Comparison of ENCODE assay signal across 9 mouse cellular contexts in the genomic region with DNA sequence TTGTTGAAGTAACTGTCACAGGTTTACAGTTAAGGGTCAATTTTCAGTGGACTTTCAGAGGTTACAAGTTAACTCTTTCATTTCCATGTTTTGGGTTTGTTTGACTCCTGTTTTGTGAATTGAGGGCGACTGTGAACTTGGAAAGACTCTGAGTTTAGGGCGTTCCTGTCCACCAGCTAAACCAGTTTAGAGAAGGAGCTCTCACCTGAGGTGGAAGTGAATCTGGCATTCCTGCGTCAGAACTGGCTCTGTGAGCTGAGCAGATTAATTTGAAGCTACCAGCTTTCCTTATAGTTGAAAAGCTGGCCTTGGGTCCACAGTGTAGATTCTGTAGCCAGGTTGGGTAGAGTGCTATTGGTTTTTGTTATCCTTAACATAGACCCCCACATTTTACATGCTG. TPM values are rescaled to one million over a fixed set of nuclear protein-coding genes. Genes with fewer than 3 reads are reported as not detected.
DNase-seq lines count a peak whose midpoint lies in the region; ATAC-seq and TF ChIP-seq lines count a peak whose summit lies in the region.
"Had no signal": no experiment of that assay in that cellular context is flagged by ENCODE, and none has a peak within 500 bp of the region (broad histone marks: within the 10 kb centered on the region; RNA-seq: fewer than 3 reads in every experiment).

No protein-coding gene starts in this region.

- 0 out of 2 replicates have a peak overlapping the region, but pooled peaks have one; percentile 8 for H3K9ac ChIP-seq in hindbrain, embryonic 11.5 days (ENCODE audit: low read depth, low read length)
- H3K9ac ChIP-seq in lung, postnatal 0 days (replicated peaks; ENCODE audit: low read depth), result no peak overlapping the region

- H3K27me3 ChIP-seq in E14TG2a.4 (ENCODE audit: insufficient read depth, low read length), result no peaks in the 10 kb centered on the region
- H3K27me3 ChIP-seq in hindbrain, embryonic 11.5 days (ENCODE audit: control insufficient read depth, insufficient read depth, low read length), result no peaks in the 10 kb centered on the region
- no peaks in the 10 kb centered on the region for H3K27me3 ChIP-seq in lung, postnatal 0 days (replicated peaks; ENCODE audit: insufficient read depth, low read length)

- H3K27ac ChIP-seq in hindbrain, embryonic 11.5 days (ENCODE audit: low read depth, low read length), result no peak overlapping the region
- H3K27ac ChIP-seq in lung, postnatal 0 days (ENCODE audit: low read length), result peak overlapping the region; percentile 69

- H3K4me3 ChIP-seq in E14TG2a.4 (replicated peaks; ENCODE audit: low read length), result peak overlapping the region; percentile 96
- H3K4me3 ChIP-seq in hindbrain, embryonic 11.5 days (ENCODE audit: low read depth, low read length), result 0 out of 2 replicates have a peak overlapping the region, but pooled peaks have one; percentile 6
- no peak overlapping the region for H3K4me3 ChIP-seq in lung, postnatal 0 days (ENCODE audit: low read depth, low read length)

- TF ChIP-seq EP300 in lung, postnatal 0 days (IDR thresholded peaks at IDR 0.05), result no peak

- peaks cover 46% of the 10 kb centered on the region for H3K36me3 ChIP-seq in E14TG2a.4 (ENCODE audit: insufficient read depth, low read length)
- H3K36me3 ChIP-seq in hindbrain, embryonic 11.5 days (ENCODE audit: control insufficient read depth, insufficient read depth, low read length), result no peaks in the 10 kb centered on the region
- no peaks in the 10 kb centered on the region for H3K36me3 ChIP-seq in lung, postnatal 0 days (ENCODE audit: insufficient read depth, low read length)

- peak; percentile 48 for DNase-seq in heart, adult 11 months
- no peak for DNase-seq in heart, adult 18-20 months
- no peak for DNase-seq in hindbrain, embryonic 11.5 days (ENCODE audit: low spot score)
- peak; percentile 82 for DNase-seq in lung, postnatal 0 days (ENCODE audit: low spot score)
- DNase-seq in natural killer cell, adult 2 months (ENCODE audit: low spot score in 2 of 2), result no peak
- no peak for DNase-seq in urinary bladder, postnatal 25 days (ENCODE audit: low spot score)
- DNase-seq in kidney, adult 9 months, result no peak
- DNase-seq: cerebellum, postnatal 10 days had no signal

- no peak overlapping the region for H3K4me2 ChIP-seq in hindbrain, embryonic 11.5 days (replicated peaks; ENCODE audit: low read depth, low read length)
- peak overlapping the region; percentile 28; the same call in 1 of the 2 replicates for H3K4me2 ChIP-seq in lung, postnatal 0 days (replicated peaks; ENCODE audit: low read depth, low read length)

- TF ChIP-seq CTCF in E14TG2a.4 (conservative IDR thresholded peaks at IDR 0.05; ENCODE audit: low read length), result no peak
- no peak for TF ChIP-seq CTCF in lung, postnatal 0 days (IDR thresholded peaks at IDR 0.05)

- no peaks in the 10 kb centered on the region for H3K9me3 ChIP-seq in E14TG2a.4 (ENCODE audit: low read length)
- H3K9me3 ChIP-seq in hindbrain, embryonic 11.5 days (ENCODE audit: control insufficient read depth, low read length), result no peaks in the 10 kb centered on the region
- no peaks in the 10 kb centered on the region for H3K9me3 ChIP-seq in lung, postnatal 0 days (ENCODE audit: low read length)

- WGBS in hindbrain, embryonic 11.5 days, result 77% methylated on average over 3 of the region's 3 CpGs
- 46% methylated on average over 3 of the region's 3 CpGs for WGBS in lung, postnatal 0 days

- no peak for ATAC-seq in hindbrain, embryonic 11.5 days (ENCODE audit: low FRiP score)
- peak; percentile 23; the same call in 1 of the 2 replicates for ATAC-seq in lung, postnatal 0 days

- H3K4me1 ChIP-seq in E14TG2a.4 (replicated peaks; ENCODE audit: low read depth, low read length), result peaks cover 83% of the 10 kb centered on the region
- H3K4me1 ChIP-seq in hindbrain, embryonic 11.5 days (replicated peaks; ENCODE audit: control insufficient read depth, insufficient read depth, low read length), result peaks cover 8% of the 10 kb centered on the region; the same call in 1 of the 2 replicates
- H3K4me1 ChIP-seq in lung, postnatal 0 days (ENCODE audit: insufficient read depth, low read depth, low read length), result peaks cover 23% of the 10 kb centered on the region; the same call in 1 of the 2 replicates

RNA-seq across cellular contexts. Expression of a gene that starts 2.5 kb away (rescaled TPM):
- total RNA-seq in heart, adult 18-20 months (2021), result 1 to 10 TPM in 1 of 2 experiments, not detected in 1; 4.0 TPM
- polyA plus RNA-seq in hindbrain, embryonic 11.5 days (2014; fragmentation: Nextera tagmentation; extraction: Ambion mirVana), result 11.8 and 11.9 TPM in 2 replicates
- polyA plus RNA-seq in lung, postnatal 0 days (2015; fragmentation: Nextera tagmentation; extraction: Ambion mirVana), result not detected in 2 replicates

RNA-seq across cellular contexts. Expression of a gene that starts 3.0 kb away (rescaled TPM):
- total RNA-seq in heart, adult 18-20 months (2021), result 10 to 100 TPM; 45.6 to 51.4 TPM
- 130 and 136 TPM in 2 replicates for polyA plus RNA-seq in hindbrain, embryonic 11.5 days (2014; fragmentation: Nextera tagmentation; extraction: Ambion mirVana)
- 38.1 and 40.3 TPM in 2 replicates for polyA plus RNA-seq in lung, postnatal 0 days (2015; fragmentation: Nextera tagmentation; extraction: Ambion mirVana)

RNA-seq across cellular contexts. Expression of a gene that starts 51.1 kb away (rescaled TPM):
- total RNA-seq in heart, adult 18-20 months (2021), result 1 to 10 TPM; 2.3 to 3.0 TPM
- polyA plus RNA-seq in hindbrain, embryonic 11.5 days (2014; fragmentation: Nextera tagmentation; extraction: Ambion mirVana), result 9.2 and 9.3 TPM in 2 replicates
- polyA plus RNA-seq in lung, postnatal 0 days (2015; fragmentation: Nextera tagmentation; extraction: Ambion mirVana), result 11.4 and 11.6 TPM in 2 replicates

Comparison
In these comparisons a context has a peak if more than half of its experiments do, and no peak if none do; other contexts are left out.
1. DNase-seq: peak in heart, adult 11 months (single experiment) and lung, postnatal 0 days (single experiment); none in heart, adult 18-20 months (0 of 2), hindbrain, embryonic 11.5 days (single experiment), natural killer cell, adult 2 months (0 of 2), urinary bladder, postnatal 25 days (single experiment) and kidney, adult 9 months (single experiment).
2. RNA of a gene that starts 2.5 kb away (polyA plus RNA-seq): 11.8 to 11.9 TPM in hindbrain, embryonic 11.5 days; not detected in lung, postnatal 0 days; every median in the first group is over 10 times any median in the second.